Mouse (Mus musculus): Measurements from ENCODE around the gene 9930022D16Rik.

GRCm38 (mm10) chr11:109444600-109444999 is 30.9 kb downstream of the 9930022D16Rik start:
- TF ChIP-seq TAL1 (IDR thresholded peaks at IDR 0.05; ENCODE audit: low read length) (no peak), GATA1 (IDR thresholded peaks at IDR 0.05; ENCODE audit: low read length) (no peak)
